Mouse (Mus musculus): ENCODE measurements around the gene Ogn.
"Not testable (repeated sequence)": the region's sequence is repeated elsewhere in the genome, so short reads cannot be mapped to it uniquely, and the experiment has no call there.

The Ogn gene

GRCm38 (mm10) chr13:49607714-49608113 lies at the start of gene Ogn:
TSS of gene Ogn (plus strand) at chr13:49608046.
- DNase-seq (ENCODE audit: low spot score) = no peak

GRCm38 (mm10) chr13:49559185-49559584 lies 48.7 kb upstream of the Ogn start:
- DNase-seq (ENCODE audit: low spot score) = no peak

DNA sequence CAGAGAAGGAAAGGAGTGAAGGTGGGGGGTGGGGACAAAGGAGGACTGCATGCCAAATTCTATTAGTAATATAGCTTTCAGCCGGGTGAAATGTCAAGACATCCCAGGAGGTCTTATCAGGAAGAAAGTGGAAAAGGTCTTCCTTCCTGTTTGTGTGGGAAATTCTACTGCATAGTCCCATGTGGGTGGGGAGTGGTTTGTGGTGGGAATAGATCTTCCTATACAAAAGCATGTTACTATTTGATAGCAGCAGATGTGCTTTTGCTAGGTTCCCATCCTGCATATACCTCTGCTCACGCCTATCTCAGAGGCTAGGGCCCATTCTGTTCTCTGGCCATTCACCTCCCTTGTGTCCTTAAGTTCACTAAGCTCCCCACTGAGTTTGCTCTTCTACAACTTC lies 47.0 kb upstream of the Ogn start:
- no peak for DNase-seq (ENCODE audit: low spot score)

GRCm38 (mm10) chr13:49564347-49564746 lies 43.5 kb upstream of the Ogn start:
- no peak for DNase-seq (ENCODE audit: low spot score)

DNA sequence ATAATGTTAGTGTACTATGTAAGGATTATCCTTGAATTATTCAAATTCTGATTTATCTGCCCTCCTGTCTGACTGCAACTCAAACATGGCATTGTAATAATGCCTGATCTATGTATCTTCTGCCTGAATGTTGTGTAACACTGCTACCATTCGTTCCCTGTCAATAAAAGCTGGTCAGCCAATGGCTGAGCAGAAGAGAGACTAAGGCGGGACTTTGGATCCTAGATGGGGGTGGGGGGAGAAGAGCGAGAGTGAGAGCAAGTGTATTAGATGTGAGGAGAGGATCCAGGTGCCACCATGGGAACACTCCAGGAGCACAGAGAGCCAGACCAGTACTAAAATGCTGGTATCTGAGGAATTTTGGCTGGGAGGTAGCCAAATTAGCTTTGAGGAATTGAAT lies 37.5 kb upstream of the Ogn start:
- no peak for DNase-seq (ENCODE audit: low spot score)

DNA sequence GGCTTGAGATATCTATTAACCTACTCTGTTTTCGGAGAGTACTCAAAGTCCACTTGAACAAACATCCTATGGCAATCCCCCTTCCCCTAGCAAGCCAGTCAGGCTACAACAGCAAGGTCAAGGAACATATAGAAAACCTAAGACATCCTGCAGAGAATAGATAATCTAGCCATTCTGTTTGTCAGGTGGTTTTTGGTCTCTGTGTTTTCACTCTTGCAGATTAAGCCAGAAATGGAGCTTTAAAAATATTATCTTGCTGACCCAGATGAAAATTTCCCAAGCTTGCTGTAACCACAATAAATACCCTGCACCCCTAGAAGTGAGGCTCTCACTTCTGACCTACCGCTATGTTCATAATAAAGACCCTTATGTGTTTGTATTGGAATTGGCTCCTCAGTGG lies 36.4 kb upstream of the Ogn start:
- no peak for DNase-seq (ENCODE audit: low spot score)

DNA sequence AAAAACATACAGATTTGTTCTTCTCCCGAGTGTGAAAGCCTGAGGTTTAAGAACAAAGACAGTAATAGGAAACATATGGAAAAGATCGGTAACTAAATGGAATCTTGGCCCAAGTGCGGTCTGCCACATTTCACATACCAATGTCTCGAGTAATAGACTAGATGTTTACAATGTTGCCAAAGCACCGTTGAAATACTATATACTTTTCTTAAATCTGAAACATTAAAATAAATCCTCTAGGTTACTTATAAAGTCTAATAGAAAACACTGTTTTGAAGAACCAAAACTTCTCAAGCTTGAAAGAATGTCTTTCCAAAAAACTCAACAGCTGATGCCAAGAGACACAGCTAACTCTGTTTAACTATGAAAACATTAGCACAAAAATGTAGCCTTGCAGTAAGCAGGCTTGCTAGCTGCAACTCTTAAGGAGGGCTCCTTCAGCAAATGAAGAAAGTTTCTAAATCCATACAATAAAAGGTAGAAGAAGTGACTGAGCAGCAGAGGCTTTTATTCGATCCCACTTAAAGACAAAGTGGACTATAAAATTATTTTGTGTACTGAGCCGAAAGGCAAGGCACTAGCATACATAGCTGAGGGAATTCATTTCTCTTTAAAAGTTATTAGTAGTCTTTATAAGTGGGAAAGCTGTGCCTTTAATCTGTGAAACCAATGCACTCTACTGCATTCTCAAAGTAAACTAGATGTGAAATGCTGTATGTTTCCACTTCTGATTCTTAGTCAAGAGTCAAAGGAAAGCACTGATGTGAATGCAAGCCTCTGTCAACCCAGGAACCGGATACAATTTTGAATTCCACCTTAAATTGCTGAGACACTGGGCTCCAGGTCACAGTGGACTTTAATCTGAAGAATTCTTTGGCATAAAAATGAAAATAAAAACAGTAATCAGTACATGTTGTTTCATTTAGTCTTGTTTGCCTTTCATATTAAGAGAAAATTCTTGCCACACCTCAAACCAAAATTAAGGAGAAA lies 26.0 kb upstream of the Ogn start, which contains the start of gene Omd:
Omd (plus strand) TSS at position 922 of the 990 bp plus-strand sequence.
- DNase-seq (ENCODE audit: low spot score) = no peak

DNA sequence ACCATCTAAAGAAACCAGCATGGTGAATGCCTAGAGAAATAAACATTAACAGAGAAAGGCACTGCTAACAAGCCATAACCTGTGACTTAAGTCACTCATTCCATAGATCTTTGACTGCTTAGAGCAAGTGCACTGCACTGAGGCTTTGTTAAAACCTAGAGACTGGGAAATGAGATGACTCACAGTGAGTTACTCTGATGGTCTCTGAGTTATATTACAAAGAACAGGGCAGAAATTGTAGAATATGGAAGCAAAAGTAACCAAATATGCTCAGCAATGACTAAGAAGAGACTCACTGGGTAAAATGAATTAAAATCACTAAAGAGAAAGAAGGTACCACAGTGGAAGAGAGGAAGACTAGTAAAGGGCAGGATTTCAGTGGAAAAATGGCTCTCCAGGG lies 24.0 kb upstream of the Ogn start:
- DNase-seq (ENCODE audit: low spot score) = no peak

DNA sequence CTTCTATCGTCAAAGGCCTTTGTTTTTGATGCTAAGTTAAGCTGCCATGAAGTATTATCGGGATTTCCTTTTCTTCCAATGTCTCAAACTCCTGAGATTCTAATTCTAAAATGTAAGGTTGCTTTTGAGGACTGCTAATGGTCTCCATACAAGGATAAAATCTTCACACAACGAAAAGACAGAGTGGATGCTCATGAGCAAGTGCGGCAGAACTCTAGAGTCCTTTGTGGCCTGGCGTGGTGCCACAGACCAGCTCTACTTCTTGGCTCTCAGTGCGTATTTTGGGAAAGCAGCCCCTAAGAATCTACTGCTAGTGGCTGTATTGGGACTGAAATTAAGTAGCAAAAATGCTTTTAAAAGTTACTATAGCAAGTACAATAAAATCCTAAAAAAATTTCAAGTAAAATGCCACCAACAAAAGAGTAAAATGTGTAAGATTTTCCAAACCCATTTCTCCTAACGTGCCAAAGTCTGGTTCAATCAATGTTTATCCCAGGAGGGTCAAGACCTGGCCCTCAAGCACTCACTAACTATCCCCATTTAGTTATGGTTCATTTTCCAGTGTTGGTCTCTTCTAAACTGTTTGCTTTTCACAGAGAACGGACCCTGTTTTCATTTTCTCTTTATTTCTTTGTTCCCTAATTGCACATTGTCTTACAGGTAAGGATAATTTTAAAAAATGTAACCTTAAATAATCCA lies 23.4 kb upstream of the Ogn start:
- no peak for DNase-seq (ENCODE audit: low spot score)

- no peak for DNase-seq (ENCODE audit: low spot score)
Measured at GRCm38 (mm10) chr13:49586062-49586461, 21.8 kb upstream of the Ogn start.

DNA sequence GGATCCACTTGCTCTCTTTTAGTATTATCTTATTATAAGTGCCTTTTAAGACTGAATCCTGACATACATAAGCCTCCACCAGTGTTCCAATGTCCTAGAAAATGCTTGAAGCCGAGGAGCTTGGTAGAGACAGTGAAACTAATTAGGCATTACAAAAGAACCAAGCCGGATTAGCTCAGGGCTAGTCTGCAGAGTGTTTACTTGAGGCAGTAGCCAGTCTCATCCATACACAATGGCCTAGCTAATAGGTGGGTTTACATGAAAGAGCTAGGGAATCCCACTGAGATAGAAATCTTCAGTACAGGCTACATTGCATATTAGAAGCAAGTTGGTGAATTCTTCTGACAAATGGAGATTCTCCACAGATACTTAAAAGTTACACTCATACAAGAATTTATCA lies 5.3 kb upstream of the Ogn start:
- DNase-seq (ENCODE audit: low spot score) = not testable (repeated sequence)

- DNase-seq (ENCODE audit: low spot score) = no peak
Measured at GRCm38 (mm10) chr13:49603603-49604002, 4.2 kb upstream of the Ogn start.

GRCm38 (mm10) chr13:49608589-49609322 lies 910 bp downstream of the Ogn start:
- no peak for DNase-seq (ENCODE audit: low spot score)

DNA sequence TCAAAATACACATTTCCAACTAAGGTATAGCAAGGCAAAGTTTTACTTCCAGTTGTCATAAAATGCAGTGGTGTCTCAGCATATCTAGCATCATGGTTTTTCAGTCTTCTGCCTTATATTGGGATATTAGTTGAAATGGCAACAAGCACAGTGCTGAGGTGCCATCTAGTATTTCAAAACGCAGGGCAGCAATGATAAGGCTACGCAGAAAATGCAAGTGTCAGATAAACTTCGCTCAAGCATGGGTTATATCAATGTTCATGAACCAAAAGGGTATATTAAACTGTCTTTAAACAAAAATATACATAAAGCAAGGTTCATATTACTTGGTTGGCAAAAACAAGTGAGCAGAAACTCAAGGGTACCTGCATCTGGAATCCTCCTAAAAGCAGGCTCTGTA lies 9.2 kb downstream of the Ogn start:
- no peak for DNase-seq (ENCODE audit: low spot score)

- no peak for DNase-seq (ENCODE audit: low spot score)
Measured at GRCm38 (mm10) chr13:49618365-49618764, 10.5 kb downstream of the Ogn start.

DNA sequence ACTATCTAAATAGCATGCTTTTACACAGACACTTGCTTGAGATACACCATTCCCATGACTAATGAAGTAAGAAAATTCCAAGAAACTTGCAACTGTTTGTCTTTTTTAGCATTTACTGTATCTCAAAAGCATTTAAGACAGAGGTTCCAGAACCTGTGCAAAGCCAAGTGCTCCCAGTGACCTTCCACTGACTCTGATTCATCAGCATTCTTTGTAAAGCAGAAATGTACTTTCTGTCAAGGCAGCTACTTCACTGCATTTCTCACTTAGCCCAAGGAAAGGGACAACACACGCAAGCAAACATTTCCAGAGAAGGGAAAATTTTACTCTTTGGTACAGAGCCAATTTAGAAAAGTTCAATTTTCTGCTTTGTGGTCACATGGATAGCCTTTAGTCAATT lies 15.4 kb downstream of the Ogn start:
- no peak for DNase-seq (ENCODE audit: low spot score)

DNA sequence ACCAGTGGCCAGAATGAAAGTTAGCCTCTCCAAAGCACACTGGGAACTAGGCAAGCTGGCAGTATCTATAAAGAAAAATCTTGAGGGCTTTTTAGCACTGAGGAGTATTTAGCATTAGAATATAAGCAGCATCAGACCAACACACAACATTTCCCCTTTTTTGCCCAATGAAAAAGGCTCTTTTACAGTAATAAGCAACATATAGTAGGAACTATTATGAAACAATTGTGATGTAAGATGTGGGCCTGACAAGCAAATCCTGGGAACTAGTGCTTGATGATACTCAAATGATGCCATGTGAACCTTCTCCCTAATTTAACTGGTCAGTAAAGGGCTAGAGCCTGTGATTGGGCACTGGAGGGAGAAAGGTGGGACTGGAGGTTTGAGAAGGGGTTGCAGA lies 20.3 kb downstream of the Ogn start:
- DNase-seq (ENCODE audit: low spot score) = no peak

- DNase-seq (ENCODE audit: low spot score) = no peak
Measured at GRCm38 (mm10) chr13:49629076-49629475, 21.2 kb downstream of the Ogn start.

GRCm38 (mm10) chr13:49639965-49640364 lies 32.1 kb downstream of the Ogn start:
- no peak for DNase-seq (ENCODE audit: low spot score)

DNA sequence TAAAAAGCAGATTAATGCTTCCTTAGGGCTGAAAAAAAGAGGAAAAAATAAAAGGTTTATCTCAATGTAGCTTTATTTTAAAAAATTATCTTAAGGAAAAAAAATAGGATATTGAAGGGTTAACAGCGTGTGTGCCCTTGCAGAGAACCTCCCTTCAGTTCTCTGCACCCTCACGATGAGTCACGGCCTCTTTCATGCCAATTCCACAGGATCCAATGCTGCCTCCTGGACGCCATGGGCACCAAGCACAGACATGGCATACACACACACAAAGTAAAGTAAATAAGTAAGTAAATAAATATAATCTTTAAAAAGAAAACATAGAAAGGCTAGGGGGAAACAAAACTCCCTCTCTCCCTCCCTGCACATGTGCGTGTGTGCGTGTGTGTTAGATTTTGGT lies 34.8 kb downstream of the Ogn start:
- no peak for DNase-seq (ENCODE audit: low spot score)

DNA sequence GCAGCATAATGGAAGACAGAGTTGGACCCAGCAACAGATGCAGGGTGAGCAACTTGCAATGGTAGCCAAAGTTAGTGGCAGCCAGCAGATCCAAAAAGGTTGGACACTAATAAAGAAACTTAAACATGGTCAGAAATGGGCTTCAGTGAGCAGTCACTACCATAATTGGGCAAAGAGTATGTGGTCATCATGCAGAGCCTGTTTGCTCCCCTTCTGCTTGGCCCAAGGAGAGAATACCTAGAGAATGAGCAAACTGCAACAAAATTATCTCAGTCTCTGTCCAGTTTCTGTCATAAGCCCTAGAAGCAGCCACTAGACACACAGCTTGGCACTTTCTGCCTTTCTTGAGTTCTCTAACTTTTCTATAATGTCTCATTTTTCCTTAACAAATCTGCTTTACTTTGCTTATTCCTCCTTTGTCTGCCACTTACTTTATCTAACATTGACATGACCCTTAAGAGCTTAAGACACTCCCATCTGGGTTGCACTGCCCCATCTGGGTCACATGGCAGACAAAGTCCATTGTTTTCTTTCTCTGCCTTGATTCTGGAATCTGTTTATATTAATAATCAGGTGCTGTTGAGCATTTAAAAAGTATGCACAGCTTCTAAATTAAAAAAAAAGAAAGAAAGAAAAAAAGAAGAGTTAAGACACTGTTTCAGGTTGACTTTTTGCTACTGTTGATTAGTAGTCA lies 36.0 kb downstream of the Ogn start:
- no peak for DNase-seq (ENCODE audit: low spot score)
